Mouse (Mus musculus) kidney, adult 2 months (tissue): ENCODE data around the gene Zfp280c.

Experiments used
- CTCF ChIP-seq: fragments of 200-500 bp; conservative IDR thresholded peaks from 2 replicates; pipeline ENCODE4 v1.5.1; 2011; ENCODE audit warnings: low read depth, mild to moderate bottlenecking, control low read depth, low read length, moderate library complexity, mixed read lengths; ENCODE audit not compliant: insufficient read depth, insufficient read length
- POLR2A ChIP-seq: fragments of 200-500 bp; IDR thresholded peaks from one replicate; pipeline ENCODE4 v1.6.1; 2011; ENCODE audit warnings: low read depth, low read length, control low read depth

GRCm38 (mm10) chrX:48593721-48594098, 594 bp downstream of the Zfp280c start:
- TF ChIP-seq POLR2A: no peak
- TF ChIP-seq CTCF: no peak
